Mouse (Mus musculus) megakaryocyte-erythroid progenitor cell, adult 5-6 weeks (primary cell): ENCODE data around the gene Crocc. TPM values are rescaled to one million over a fixed set of nuclear protein-coding genes. Genes with fewer than 3 reads are reported as not detected.

Experiments
- ATAC-seq: replicated peaks from 2 replicates; pipeline ENCODE4 v1.8.0; 2016; ENCODE audit warnings: mild to moderate bottlenecking, inconsistent platforms; ENCODE audit not compliant: severe bottlenecking, poor library complexity, low FRiP score, low TSS enrichment
- total RNA-seq, 2 experiments: library from RNA; stranded (forward) in 1 of 2; stranded (reverse) in 1 of 2; fragments of 200-1000, 215-1000 nt in 1 of 2; fragments of >200 nt in 1 of 2; fragmentation: Nextera tagmentation in 1 of 2; gene quantifications; 2 replicates each; pipeline ENCODE4 v1.2.3; 2014 to 2017

Gene Crocc
- total RNA-seq (2014; fragmentation: Nextera tagmentation), result 6.9 and 8.9 TPM in 2 replicates
- 1.3 and 5.7 TPM in 2 replicates for total RNA-seq (2017)

- ATAC-seq, result peak; percentile 87
Measured at GRCm38 (mm10) chr4:141060426-141061301, at the start of gene Crocc. TSS of gene Crocc (minus strand) at chr4:141060550.

- no peak for ATAC-seq
Measured at GRCm38 (mm10) chr4:141108196-141108732, 47.9 kb upstream of the Crocc start.

- no peak for ATAC-seq
Measured at GRCm38 (mm10) chr4:141106526-141107183, 46.3 kb upstream of the Crocc start.

GRCm38 (mm10) chr4:141101855-141102254, 41.5 kb upstream of the Crocc start:
- no peak for ATAC-seq

GRCm38 (mm10) chr4:141101291-141101690, 40.9 kb upstream of the Crocc start:
- ATAC-seq, result no peak

GRCm38 (mm10) chr4:141099956-141100355, 39.6 kb upstream of the Crocc start:
- no peak for ATAC-seq

- peak; percentile 73 for ATAC-seq
Measured at GRCm38 (mm10) chr4:141098935-141099334, 38.6 kb upstream of the Crocc start.

- ATAC-seq, result 0 out of 2 replicates have a peak, but pooled peaks have one; percentile 44
Measured at GRCm38 (mm10) chr4:141096710-141097109, 36.4 kb upstream of the Crocc start.

- ATAC-seq, result no peak
Measured at GRCm38 (mm10) chr4:141095016-141095415, 34.7 kb upstream of the Crocc start.

GRCm38 (mm10) chr4:141088714-141089113, 28.4 kb upstream of the Crocc start:
- no peak for ATAC-seq

GRCm38 (mm10) chr4:141088033-141088432, 27.7 kb upstream of the Crocc start, which contains the start of gene Spata21:
TSS of gene Spata21 (plus strand) at chr4:141088333.
- no peak for ATAC-seq

- no peak for ATAC-seq
Measured at GRCm38 (mm10) chr4:141086862-141087261, 26.5 kb upstream of the Crocc start.

GRCm38 (mm10) chr4:141078510-141079137, 18.3 kb upstream of the Crocc start:
- no peak for ATAC-seq

- ATAC-seq, result peak; percentile 84
Measured at GRCm38 (mm10) chr4:141077681-141078509, 17.5 kb upstream of the Crocc start, which contains the start of gene Necap2. TSS of gene Necap2 (minus strand) at chr4:141078357.

GRCm38 (mm10) chr4:141076761-141077506, 16.6 kb upstream of the Crocc start:
- ATAC-seq, result peak; percentile 56

GRCm38 (mm10) chr4:141074109-141074508, 13.8 kb upstream of the Crocc start:
- ATAC-seq, result peak; percentile 64

GRCm38 (mm10) chr4:141073661-141074060, 13.3 kb upstream of the Crocc start:
- no peak for ATAC-seq

GRCm38 (mm10) chr4:141072502-141072901, 12.2 kb upstream of the Crocc start:
- ATAC-seq, result no peak
